Mouse (Mus musculus): Measurements from ENCODE around the gene Hadh. TPM values are rescaled to one million over a fixed set of nuclear protein-coding genes. Genes with fewer than 3 reads are reported as not detected.
A peak's percentile ranks its signal among the peaks of the same experiment; 100 is the strongest.

The Hadh gene
- polyA plus RNA-seq, 1 experiment from 2014 or later: 198 TPM

GRCm38 (mm10) chr3:131307811-131308210, 35.9 kb upstream of the Hadh start:
- no peaks in the 10 kb centered on the region for H3K27me3 ChIP-seq (ENCODE audit: control insufficient read depth, insufficient read depth, low read length)
- H3K27ac ChIP-seq (replicated peaks in 1 of 2; ENCODE audit: control insufficient read depth in 1 of 2, insufficient read depth in 1 of 2, low read depth in 2 of 2, low read length in 2 of 2): no peak overlapping the region
- no peak overlapping the region for H3K9ac ChIP-seq (ENCODE audit: low read length)
- no peaks in the 10 kb centered on the region for H3K4me1 ChIP-seq (ENCODE audit: control insufficient read depth in 2 of 2, insufficient read depth in 2 of 2, low read length in 2 of 2)
- 76% methylated on average over 3 of the region's 3 CpGs for WGBS
- no peak overlapping the region for H3K4me3 ChIP-seq (ENCODE audit: control insufficient read depth in 1 of 2, insufficient read depth in 1 of 2, low read depth in 1 of 2, low read length in 2 of 2)
- peaks cover 16% of the 10 kb centered on the region for H3K9me3 ChIP-seq (ENCODE audit: control insufficient read depth, low read length)
- no peak overlapping the region for H3K4me2 ChIP-seq (ENCODE audit: low read length)
- ATAC-seq (ENCODE audit: insufficient number of reproducible peaks, insufficient read depth, low FRiP score, low read depth): no peak
- H3K36me3 ChIP-seq (ENCODE audit: control insufficient read depth, insufficient read depth, low read length): no peaks in the 10 kb centered on the region

GRCm38 (mm10) chr3:131306255-131306654, 34.4 kb upstream of the Hadh start:
- Histone ChIP-seq H3K4me2 (ENCODE audit: low read length) (no peak overlapping the region), H3K36me3 (ENCODE audit: control insufficient read depth, insufficient read depth, low read length) (no peaks in the 10 kb centered on the region), H3K27ac (replicated peaks in 1 of 2; ENCODE audit: control insufficient read depth in 1 of 2, insufficient read depth in 1 of 2, low read depth in 2 of 2, low read length in 2 of 2) (no peak overlapping the region), H3K4me1 (ENCODE audit: control insufficient read depth in 2 of 2, insufficient read depth in 2 of 2, low read length in 2 of 2) (peaks cover 3 to 6% of the 10 kb centered on the region in 2 experiments; a peak in 2 of 4 replicates), H3K4me3 (ENCODE audit: control insufficient read depth in 1 of 2, insufficient read depth in 1 of 2, low read depth in 1 of 2, low read length in 2 of 2) (no peak overlapping the region), H3K9ac (ENCODE audit: low read length) (no peak overlapping the region), H3K9me3 (ENCODE audit: control insufficient read depth, low read length) (peaks cover 16% of the 10 kb centered on the region), H3K27me3 (ENCODE audit: control insufficient read depth, insufficient read depth, low read length) (no peaks in the 10 kb centered on the region)
- 88% methylated on average over 7 of the region's 7 CpGs for WGBS
- ATAC-seq (ENCODE audit: insufficient number of reproducible peaks, insufficient read depth, low FRiP score, low read depth): no peak

- Histone ChIP-seq H3K4me2 (ENCODE audit: low read length) (peak overlapping the region; percentile 98), H3K9ac (ENCODE audit: low read length) (peak overlapping the region; percentile 84), H3K27ac (replicated peaks in 1 of 2; ENCODE audit: control insufficient read depth in 1 of 2, insufficient read depth in 1 of 2, low read depth in 2 of 2, low read length in 2 of 2) (peak overlapping the region in 1 of 2 experiments; percentile 85; a peak in 1 of 4 replicates), H3K4me1 (ENCODE audit: control insufficient read depth in 2 of 2, insufficient read depth in 2 of 2, low read length in 2 of 2) (peaks cover 3 to 6% of the 10 kb centered on the region in 2 experiments; a peak in 2 of 4 replicates), H3K4me3 (ENCODE audit: control insufficient read depth in 1 of 2, insufficient read depth in 1 of 2, low read depth in 1 of 2, low read length in 2 of 2) (peak overlapping the region; percentile 68 to 85), H3K36me3 (ENCODE audit: control insufficient read depth, insufficient read depth, low read length) (no peaks in the 10 kb centered on the region), H3K9me3 (ENCODE audit: control insufficient read depth, low read length) (no peaks in the 10 kb centered on the region), H3K27me3 (ENCODE audit: control insufficient read depth, insufficient read depth, low read length) (no peaks in the 10 kb centered on the region)
- 12% methylated on average over 5 of the region's 5 CpGs for WGBS
- ATAC-seq (ENCODE audit: insufficient number of reproducible peaks, insufficient read depth, low FRiP score, low read depth): 0 out of 2 replicates have a peak, but pooled peaks have one; percentile 3
Measured at GRCm38 (mm10) chr3:131303320-131303714, 31.4 kb upstream of the Hadh start.

- H3K4me1 ChIP-seq (ENCODE audit: control insufficient read depth in 2 of 2, insufficient read depth in 2 of 2, low read length in 2 of 2): peaks cover 3 to 6% of the 10 kb centered on the region in 2 experiments; a peak in 2 of 4 replicates
- H3K36me3 ChIP-seq (ENCODE audit: control insufficient read depth, insufficient read depth, low read length): peaks cover 4% of the 10 kb centered on the region; the same call in 1 of the 2 replicates
- H3K9ac ChIP-seq (ENCODE audit: low read length): peak within 1 kb of the TSS; percentile 84
- H3K27me3 ChIP-seq (ENCODE audit: control insufficient read depth, insufficient read depth, low read length): no peaks in the 10 kb centered on the region
- under 1% methylated on average over 71 of the region's 71 CpGs for WGBS
- H3K4me2 ChIP-seq (ENCODE audit: low read length): peak within 1 kb of the TSS; percentile 98
- peak within 1 kb of the TSS; percentile 68 to 85 for H3K4me3 ChIP-seq (ENCODE audit: control insufficient read depth in 1 of 2, insufficient read depth in 1 of 2, low read depth in 1 of 2, low read length in 2 of 2)
- H3K27ac ChIP-seq (replicated peaks in 1 of 2; ENCODE audit: control insufficient read depth in 1 of 2, insufficient read depth in 1 of 2, low read depth in 2 of 2, low read length in 2 of 2): peak within 1 kb of the TSS; percentile 75 to 85
- peak; percentile 94 for ATAC-seq (ENCODE audit: insufficient number of reproducible peaks, insufficient read depth, low FRiP score, low read depth)
- H3K9me3 ChIP-seq (ENCODE audit: control insufficient read depth, low read length): no peaks in the 10 kb centered on the region
Measured at GRCm38 (mm10) chr3:131302452-131303319, 30.8 kb upstream of the Hadh start, which contains the start of gene Cyp2u1. TSS of gene Cyp2u1 (minus strand) at chr3:131303227.

- WGBS: 9% methylated on average over 6 of the region's 6 CpGs
- Histone ChIP-seq H3K4me1 (ENCODE audit: control insufficient read depth in 2 of 2, insufficient read depth in 2 of 2, low read length in 2 of 2) (peaks cover 10 to 16% of the 10 kb centered on the region in 2 experiments), H3K27me3 (ENCODE audit: control insufficient read depth, insufficient read depth, low read length) (no peaks in the 10 kb centered on the region), H3K9ac (ENCODE audit: low read length) (no peak overlapping the region), H3K9me3 (ENCODE audit: control insufficient read depth, low read length) (no peaks in the 10 kb centered on the region), H3K4me2 (ENCODE audit: low read length) (no peak overlapping the region), H3K36me3 (ENCODE audit: control insufficient read depth, insufficient read depth, low read length) (peaks cover 16% of the 10 kb centered on the region), H3K4me3 (ENCODE audit: control insufficient read depth in 1 of 2, insufficient read depth in 1 of 2, low read depth in 1 of 2, low read length in 2 of 2) (no peak overlapping the region), H3K27ac (replicated peaks in 1 of 2; ENCODE audit: control insufficient read depth in 1 of 2, insufficient read depth in 1 of 2, low read depth in 2 of 2, low read length in 2 of 2) (no peak overlapping the region)
- no peak for ATAC-seq (ENCODE audit: insufficient number of reproducible peaks, insufficient read depth, low FRiP score, low read depth)
Measured at GRCm38 (mm10) chr3:131299908-131300307, 28.0 kb upstream of the Hadh start.

GRCm38 (mm10) chr3:131299078-131299477, 27.2 kb upstream of the Hadh start:
- Histone ChIP-seq H3K9me3 (ENCODE audit: control insufficient read depth, low read length) (no peaks in the 10 kb centered on the region), H3K4me2 (ENCODE audit: low read length) (no peak overlapping the region), H3K36me3 (ENCODE audit: control insufficient read depth, insufficient read depth, low read length) (peaks cover 16% of the 10 kb centered on the region), H3K27ac (replicated peaks in 1 of 2; ENCODE audit: control insufficient read depth in 1 of 2, insufficient read depth in 1 of 2, low read depth in 2 of 2, low read length in 2 of 2) (no peak overlapping the region), H3K4me3 (ENCODE audit: control insufficient read depth in 1 of 2, insufficient read depth in 1 of 2, low read depth in 1 of 2, low read length in 2 of 2) (no peak overlapping the region), H3K4me1 (ENCODE audit: control insufficient read depth in 2 of 2, insufficient read depth in 2 of 2, low read length in 2 of 2) (peaks cover 10 to 18% of the 10 kb centered on the region in 2 experiments), H3K9ac (ENCODE audit: low read length) (no peak overlapping the region), H3K27me3 (ENCODE audit: control insufficient read depth, insufficient read depth, low read length) (no peaks in the 10 kb centered on the region)
- WGBS: 75% methylated on average over 9 of the region's 9 CpGs
- no peak for ATAC-seq (ENCODE audit: insufficient number of reproducible peaks, insufficient read depth, low FRiP score, low read depth)

- no peak overlapping the region for H3K4me2 ChIP-seq (ENCODE audit: low read length)
- 73% methylated on average over 7 of the region's 7 CpGs for WGBS
- no peak overlapping the region for H3K27ac ChIP-seq (replicated peaks in 1 of 2; ENCODE audit: control insufficient read depth in 1 of 2, insufficient read depth in 1 of 2, low read depth in 2 of 2, low read length in 2 of 2)
- no peak overlapping the region for H3K4me3 ChIP-seq (ENCODE audit: control insufficient read depth in 1 of 2, insufficient read depth in 1 of 2, low read depth in 1 of 2, low read length in 2 of 2)
- ATAC-seq (ENCODE audit: insufficient number of reproducible peaks, insufficient read depth, low FRiP score, low read depth): no peak
- H3K9ac ChIP-seq (ENCODE audit: low read length): no peak overlapping the region
- peaks cover 24% of the 10 kb centered on the region for H3K36me3 ChIP-seq (ENCODE audit: control insufficient read depth, insufficient read depth, low read length)
- H3K4me1 ChIP-seq (ENCODE audit: control insufficient read depth in 2 of 2, insufficient read depth in 2 of 2, low read length in 2 of 2): peaks cover 9 to 17% of the 10 kb centered on the region in 2 experiments
- no peaks in the 10 kb centered on the region for H3K9me3 ChIP-seq (ENCODE audit: control insufficient read depth, low read length)
- H3K27me3 ChIP-seq (ENCODE audit: control insufficient read depth, insufficient read depth, low read length): no peaks in the 10 kb centered on the region
Measured at GRCm38 (mm10) chr3:131296893-131297292, 25.0 kb upstream of the Hadh start.
